Mouse (Mus musculus) regulatory T cell (primary cell): ENCODE results near the gene Npw.

Experiments
- in situ Hi-C: fragments of 300-600 bp; cut with MboI, MseI; formaldehyde crosslinking; loops from one replicate; pipeline ENCODE4 v1.15.1; 2025; ENCODE audit warnings: high pct_unique_total_duplicates

Npw gene

GRCm38 (mm10) chr17:24658017-24658758, at the start of gene Npw:
TSS of gene Npw (minus strand) at chr17:24658457.
- in situ Hi-C loops, result no loop called here

- in situ Hi-C loops, result no loop called here
Observed at GRCm38 (mm10) chr17:24707801-24708425, 49.7 kb upstream of the Npw start.

- in situ Hi-C loops, result no loop called here
Observed at GRCm38 (mm10) chr17:24706982-24707800, 48.9 kb upstream of the Npw start, which contains the start of gene Tbl3. TSS of gene Tbl3 (minus strand) at chr17:24707660.

- in situ Hi-C loops, result no loop called here
Observed at GRCm38 (mm10) chr17:24705821-24706220, 47.6 kb upstream of the Npw start.

- in situ Hi-C loops, result no loop called here
Observed at GRCm38 (mm10) chr17:24701251-24701650, 43.0 kb upstream of the Npw start.

GRCm38 (mm10) chr17:24699473-24699872, 41.2 kb upstream of the Npw start:
- in situ Hi-C loops, result no loop called here

- in situ Hi-C loops, result no loop called here
Observed at GRCm38 (mm10) chr17:24698715-24699114, 40.5 kb upstream of the Npw start.

GRCm38 (mm10) chr17:24697985-24698384, 39.7 kb upstream of the Npw start:
- in situ Hi-C loops, result no loop called here

- in situ Hi-C loops, result no loop called here
Observed at GRCm38 (mm10) chr17:24696011-24696697, 37.9 kb upstream of the Npw start, which contains the start of the genes Gfer and Noxo1. TSS of gene Gfer (minus strand) at chr17:24696156. TSS of gene Noxo1 (plus strand) at chr17:24696234.

- in situ Hi-C loops, result no loop called here
Observed at GRCm38 (mm10) chr17:24695326-24696010, 37.2 kb upstream of the Npw start.

- in situ Hi-C loops, result no loop called here
Observed at GRCm38 (mm10) chr17:24692385-24692784, 34.1 kb upstream of the Npw start.

GRCm38 (mm10) chr17:24689251-24690081, 31.2 kb upstream of the Npw start, which contains the start of gene Syngr3:
TSS of gene Syngr3 (minus strand) at chr17:24689955.
- in situ Hi-C loops, result no loop called here

GRCm38 (mm10) chr17:24687599-24687998, 29.3 kb upstream of the Npw start:
- in situ Hi-C loops, result no loop called here

GRCm38 (mm10) chr17:24687146-24687595, 28.9 kb upstream of the Npw start:
- in situ Hi-C loops, result no loop called here

GRCm38 (mm10) chr17:24686514-24686913, 28.3 kb upstream of the Npw start:
- in situ Hi-C loops, result no loop called here

GRCm38 (mm10) chr17:24677500-24678080, 19.3 kb upstream of the Npw start:
- in situ Hi-C loops, result no loop called here

- in situ Hi-C loops, result no loop called here
Observed at GRCm38 (mm10) chr17:24676877-24677276, 18.6 kb upstream of the Npw start.

- in situ Hi-C loops, result no loop called here
Observed at GRCm38 (mm10) chr17:24676187-24676586, 17.9 kb upstream of the Npw start.

- in situ Hi-C loops, result no loop called here
Observed at GRCm38 (mm10) chr17:24674277-24674676, 16.0 kb upstream of the Npw start.

- in situ Hi-C loops, result no loop called here
Observed at GRCm38 (mm10) chr17:24672141-24672540, 13.9 kb upstream of the Npw start.
